Mouse (Mus musculus): Measurements from ENCODE around the gene Celf1.

DNA sequence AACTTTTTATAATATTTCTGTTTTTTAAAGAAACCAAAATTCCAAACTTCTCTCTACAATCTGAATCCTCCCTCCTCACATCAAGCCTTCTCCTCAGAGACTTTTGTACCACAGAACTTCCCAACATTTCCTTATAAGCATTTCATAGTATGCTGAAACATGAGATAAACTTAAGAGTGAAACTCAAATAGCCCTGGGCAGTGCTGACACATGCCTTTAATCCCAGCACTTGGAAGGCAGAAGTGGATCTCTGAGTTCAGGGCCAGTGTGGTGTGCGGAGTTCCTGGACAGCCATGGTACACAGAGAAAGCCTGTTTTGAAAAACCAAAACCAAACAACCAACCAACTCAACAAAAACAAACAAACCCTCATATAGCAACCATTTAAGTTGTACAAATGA lies 19.0 kb upstream of the Celf1 start:
- TF ChIP-seq CTCF (IDR thresholded peaks at IDR 0.05; ENCODE audit: low read depth) (no peak), EP300 (IDR thresholded peaks at IDR 0.05; ENCODE audit: low read depth) (no peak)
